Mouse (Mus musculus): ENCODE results near the gene Trim27.

Trim27 gene

DNA sequence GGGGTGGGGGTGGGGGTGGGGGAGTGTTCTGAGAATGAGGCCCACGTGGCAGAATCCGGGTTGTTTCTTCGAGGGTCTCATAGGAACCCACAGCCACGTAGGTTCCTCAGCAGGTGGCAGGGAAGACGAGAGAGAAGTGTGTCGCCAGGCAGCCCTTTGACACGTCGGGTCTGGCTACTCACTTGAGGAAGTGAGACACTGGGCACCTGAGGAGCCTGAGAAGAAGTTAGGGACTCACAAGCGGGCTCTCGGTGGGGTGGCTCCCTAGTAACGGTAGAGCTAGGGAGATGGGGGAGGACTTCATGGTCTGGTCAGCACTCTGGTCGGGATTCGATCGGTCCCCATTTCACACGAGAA lies at the start of gene Trim27:
Gene Trim27 (plus strand): TSS at position 79 of the 357 bp plus-strand sequence.
- no peak for DNase-seq

DNA sequence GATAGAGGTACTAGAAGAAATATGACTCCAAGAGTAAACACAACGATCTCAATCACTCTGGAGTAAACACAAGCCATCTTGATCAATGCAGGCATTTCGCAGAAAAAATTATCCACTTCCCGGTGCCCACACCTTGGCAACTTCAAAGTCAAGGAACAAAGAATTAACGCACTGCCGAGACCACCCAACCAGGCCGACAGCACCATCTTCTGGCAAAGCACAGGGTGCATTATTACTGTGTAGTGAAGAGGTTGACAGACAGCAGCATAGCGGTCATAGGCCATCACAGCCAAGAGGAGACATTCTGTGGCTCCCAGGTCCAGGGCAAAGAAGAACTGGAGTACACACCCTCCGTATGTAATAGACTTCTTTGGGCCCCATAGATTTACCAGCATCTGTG lies 36.8 kb upstream of the Trim27 start:
- DNase-seq, result no peak

DNA sequence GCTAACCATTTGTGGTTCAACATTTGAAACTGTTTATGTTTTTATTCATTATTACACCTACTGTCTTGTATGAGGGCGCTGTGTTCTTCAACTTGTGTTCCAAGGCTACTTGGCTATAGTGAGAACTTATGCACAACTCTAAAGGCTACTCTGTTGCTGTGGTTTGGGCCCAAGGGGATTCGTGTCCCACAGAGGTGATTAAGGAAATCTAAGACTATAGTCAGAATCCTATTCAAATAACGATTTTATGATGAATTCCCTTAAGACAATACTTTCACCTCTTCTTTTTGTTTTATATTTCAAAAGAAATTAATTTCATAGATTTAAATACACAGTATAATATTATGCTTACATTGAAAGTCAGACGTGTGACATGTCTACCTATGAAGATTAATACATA lies 33.5 kb upstream of the Trim27 start, which contains the start of gene Olfr1368:
Gene Olfr1368 (minus strand): TSS at position 101 of the 400 bp plus-strand sequence.
- no peak for DNase-seq

DNA sequence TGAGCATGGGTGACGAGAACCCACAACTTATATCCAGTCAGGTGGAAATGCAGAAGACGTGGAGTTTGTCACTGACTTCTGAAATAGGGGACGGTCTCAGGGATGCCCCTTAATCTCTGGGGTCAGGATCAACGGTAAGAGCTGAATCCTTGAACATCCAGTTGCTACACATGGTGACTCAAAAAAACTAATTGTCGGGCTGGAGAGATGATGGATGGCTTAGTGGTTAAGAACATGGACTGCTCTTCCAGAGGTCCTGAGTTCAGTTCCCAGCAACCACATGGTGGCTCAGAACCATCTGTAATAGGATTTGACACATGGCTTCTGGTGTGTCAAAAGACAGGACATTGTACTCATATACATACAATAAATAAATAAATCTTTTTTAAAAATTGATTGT lies 23.4 kb upstream of the Trim27 start:
- no peak for DNase-seq

DNA sequence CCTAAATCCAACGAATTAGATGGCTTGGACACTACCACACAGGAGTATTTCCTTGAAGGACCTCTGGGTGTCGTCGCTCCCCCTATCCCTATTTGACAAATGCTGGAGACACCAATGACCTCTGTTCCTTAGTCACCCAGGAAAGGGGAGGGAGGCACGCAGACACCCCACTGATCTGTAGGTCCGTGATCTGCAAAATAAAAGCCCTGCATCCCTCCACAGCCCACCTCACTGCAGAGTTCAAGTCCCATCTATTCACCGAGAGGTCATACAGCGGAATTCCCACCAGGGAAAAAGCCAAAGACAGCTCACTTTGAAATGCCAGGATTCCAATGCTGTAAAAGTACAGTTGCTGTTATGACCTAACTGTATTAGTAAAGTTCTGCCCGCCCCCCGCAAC lies 21.2 kb upstream of the Trim27 start:
- no peak for DNase-seq

DNA sequence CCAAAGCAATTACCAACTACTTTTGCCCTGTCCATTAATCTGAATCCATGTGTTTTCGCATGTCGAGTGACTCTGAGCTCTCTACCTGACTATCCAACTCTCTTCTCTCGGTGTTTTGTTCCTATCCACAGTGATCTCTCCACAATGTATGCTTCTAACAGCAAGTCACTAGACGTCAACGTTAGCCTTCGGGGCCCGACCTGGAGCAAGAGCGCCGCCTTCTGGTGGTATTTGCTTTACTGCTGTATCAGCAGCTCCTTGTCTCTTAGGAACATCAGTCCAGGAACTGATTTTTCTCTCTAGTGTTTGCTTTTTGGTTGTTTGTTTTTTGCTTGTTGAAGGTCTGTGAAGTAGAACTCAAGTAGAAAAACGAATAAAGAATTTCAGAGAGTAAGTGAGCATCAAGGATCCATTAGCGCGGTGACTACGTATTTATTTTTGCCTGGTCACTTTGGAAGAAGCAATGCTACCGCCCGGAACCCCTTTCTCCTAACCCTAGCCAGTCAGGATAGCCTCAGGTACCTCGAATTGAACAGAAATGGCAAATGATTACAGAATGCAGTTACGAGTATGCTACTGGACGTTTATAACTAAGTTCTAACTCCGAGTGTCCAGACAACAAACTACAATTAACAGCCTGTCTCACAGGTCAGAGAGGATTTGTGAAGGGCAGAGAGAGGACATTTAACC lies 20.3 kb upstream of the Trim27 start:
- DNase-seq, result peak; percentile 86 to 89

DNA sequence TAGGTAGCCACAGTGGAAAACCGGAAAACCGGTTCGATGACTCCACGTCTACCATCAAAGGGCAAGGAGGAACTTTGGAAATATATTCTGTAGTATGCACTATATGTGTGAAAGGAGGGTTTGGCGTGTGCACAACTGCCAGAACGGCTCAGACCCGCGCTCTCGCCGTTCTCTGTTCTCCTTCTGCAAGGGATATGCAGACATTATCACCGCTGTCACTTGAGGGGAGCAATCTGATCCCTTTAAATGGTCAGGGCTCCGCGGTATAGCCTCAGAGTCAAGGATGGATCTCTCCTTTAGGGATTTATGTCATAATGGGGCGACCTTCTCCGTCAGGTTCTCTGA lies 19.8 kb upstream of the Trim27 start:
- DNase-seq, result no peak

DNA sequence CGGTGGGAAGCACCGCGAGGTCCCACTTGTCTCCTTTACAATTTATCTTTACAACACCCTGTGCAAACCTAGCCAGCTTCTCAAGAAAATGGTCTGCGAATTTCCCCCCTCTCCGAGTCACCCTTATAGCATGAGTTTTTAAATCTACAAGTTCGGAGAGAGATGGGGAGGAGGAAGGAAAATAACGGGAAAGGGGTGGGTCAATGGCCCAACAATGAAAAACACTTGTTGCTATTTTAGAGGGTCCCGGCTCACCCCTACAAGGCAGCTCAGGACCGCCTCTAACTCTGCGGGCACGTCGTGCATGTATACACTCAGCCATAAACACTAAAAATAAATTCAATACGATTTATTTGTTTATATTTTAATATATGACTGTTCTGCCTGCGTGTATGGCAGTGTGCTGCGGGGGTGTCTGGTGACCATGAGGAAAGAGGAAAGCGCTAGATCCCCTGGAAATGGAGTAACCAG lies 19.2 kb upstream of the Trim27 start:
- DNase-seq, result no peak

DNA sequence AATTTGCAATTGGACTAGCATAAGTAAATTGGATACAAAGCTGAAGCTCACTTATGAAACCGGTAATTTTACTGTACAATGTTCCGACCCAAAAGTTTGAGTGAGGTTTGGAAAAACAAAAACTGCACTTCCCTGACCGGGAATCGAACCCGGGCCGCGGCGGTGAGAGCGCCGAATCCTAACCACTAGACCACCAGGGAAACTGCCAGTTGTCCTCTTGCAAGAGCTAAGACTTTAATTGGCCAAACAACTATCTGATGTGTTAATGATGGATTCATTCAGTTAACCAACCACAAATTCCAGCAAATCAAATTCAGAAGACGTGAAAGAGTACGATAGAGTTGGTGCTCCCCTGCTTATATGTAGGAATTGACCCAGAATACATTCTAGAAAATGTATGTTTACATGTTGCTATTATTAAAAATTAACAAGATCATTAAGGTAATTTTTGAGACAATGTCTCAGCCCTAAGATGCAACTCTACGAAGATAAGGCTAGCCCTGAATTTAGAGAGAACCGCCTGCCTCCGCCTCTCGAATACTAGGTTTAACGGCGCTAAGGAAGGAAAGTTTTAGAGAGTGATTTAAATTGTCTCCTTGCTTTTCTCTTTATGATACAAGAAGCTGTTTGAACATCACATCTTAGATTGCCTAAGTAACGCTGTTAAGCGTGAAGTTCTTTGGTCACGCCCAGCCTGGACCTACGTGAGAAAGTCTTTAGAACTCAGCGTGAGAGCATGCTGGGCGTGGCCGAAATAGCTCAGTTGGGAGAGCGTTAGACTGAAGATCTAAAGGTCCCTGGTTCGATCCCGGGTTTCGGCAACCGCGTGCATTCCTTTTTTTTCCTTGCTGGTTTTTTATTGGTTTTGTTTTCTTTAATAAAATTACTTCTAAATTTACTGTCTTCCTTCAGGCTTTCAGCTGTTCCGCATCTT lies 18.3 kb upstream of the Trim27 start:
- peak; percentile 90 to 95 for DNase-seq

DNA sequence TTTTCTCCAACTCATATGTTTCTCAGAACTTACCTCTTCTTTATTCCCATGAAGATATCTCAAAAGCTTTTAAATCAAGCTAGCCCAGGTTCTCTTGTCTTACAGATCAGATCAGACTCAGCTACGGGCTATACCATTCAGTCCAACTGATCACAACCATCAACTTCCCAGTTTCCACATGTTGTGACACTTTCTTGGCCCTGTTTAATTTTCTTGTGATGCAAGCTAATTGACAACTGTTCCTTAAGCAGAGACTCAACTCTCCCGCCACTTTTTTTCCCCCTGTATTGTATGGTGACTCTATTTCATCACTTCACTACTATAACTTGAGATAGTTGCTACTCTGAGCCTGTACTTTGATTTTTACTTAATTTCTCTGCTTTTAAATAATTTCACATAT lies 17.7 kb upstream of the Trim27 start:
- DNase-seq, result no peak

DNA sequence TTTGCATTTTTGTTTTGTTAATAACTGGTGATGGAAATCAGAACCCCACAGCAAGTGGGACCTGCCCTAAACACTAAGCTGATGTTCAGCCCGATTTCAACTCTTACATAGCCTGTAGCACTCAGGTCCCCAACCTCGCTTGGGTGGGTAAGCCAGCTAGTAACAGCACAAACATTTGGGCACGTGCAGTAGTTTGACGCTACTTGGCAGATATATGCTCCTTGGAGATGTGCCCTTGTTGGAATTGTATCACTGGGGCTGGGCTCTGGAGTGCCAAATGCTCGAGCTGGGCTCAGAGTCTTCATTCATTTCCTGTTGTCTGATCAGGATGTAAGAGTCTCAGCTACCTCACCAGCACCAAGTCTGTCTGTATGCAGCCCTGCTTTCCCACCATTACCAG lies 16.7 kb upstream of the Trim27 start:
- DNase-seq, result no peak

DNA sequence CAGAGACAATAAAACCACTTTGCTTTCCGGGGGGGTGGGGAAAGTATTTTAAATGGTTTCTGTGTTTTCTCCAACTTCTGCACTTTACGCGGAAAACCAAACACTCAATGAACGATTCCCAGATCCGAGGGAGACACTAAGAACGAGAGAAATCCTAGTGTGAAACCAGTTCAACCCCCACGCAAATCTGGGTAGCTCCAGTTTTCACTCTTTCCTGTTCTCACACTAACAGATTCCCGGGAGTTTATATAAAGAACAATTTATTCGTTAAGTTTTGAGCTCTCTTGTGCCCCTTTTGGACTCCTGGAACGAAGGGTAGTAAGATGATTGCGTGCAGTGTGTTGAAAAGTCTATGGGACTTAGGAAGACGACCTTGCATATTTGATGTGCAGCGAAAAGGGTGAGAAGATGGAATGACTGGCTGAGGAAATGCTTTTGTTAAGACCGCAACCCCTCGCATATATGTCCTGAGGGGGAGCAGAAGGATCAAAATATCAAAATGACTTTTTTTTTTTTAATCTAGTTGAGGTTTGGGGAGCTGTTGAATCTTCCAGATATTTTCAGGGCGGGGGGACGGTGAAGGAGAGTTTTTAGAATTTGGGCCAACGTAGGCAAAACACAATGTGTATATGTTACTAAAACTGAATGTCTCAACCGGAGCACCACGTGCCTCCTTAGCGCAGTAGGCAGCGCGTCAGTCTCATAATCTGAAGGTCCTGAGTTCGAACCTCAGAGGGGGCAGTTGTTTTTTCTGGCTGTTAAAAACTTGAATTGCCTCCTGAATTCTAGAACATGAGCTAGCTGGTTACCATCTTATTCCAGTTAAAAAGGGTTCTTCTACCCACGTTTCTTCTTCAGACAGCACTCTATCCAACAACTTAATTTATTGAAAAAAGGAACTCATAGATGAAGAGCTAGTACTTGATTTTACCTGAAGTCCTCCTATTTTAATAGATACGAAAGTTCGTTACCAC lies 12.0 kb upstream of the Trim27 start:
- DNase-seq, result peak; percentile 64 to 83

DNA sequence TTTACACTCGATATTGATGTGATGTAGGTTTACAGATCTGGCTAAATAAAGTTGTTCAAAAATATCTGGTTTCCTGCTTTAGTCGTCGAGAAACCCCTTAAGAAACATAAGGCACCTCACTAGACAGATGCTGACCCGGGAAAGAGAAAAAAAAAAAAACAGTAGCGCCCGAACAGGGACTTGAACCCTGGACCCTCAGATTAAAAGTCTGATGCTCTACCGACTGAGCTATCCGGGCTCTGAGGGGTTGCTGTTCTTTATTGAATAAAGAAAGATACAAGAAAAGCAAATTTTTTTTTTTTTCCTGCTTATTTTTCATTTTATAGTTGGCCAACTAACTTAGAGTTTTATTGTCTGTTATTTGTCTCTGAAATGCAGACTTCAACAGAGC lies 11.3 kb upstream of the Trim27 start:
- peak in 1 of 2 experiments; percentile 41 for DNase-seq

DNA sequence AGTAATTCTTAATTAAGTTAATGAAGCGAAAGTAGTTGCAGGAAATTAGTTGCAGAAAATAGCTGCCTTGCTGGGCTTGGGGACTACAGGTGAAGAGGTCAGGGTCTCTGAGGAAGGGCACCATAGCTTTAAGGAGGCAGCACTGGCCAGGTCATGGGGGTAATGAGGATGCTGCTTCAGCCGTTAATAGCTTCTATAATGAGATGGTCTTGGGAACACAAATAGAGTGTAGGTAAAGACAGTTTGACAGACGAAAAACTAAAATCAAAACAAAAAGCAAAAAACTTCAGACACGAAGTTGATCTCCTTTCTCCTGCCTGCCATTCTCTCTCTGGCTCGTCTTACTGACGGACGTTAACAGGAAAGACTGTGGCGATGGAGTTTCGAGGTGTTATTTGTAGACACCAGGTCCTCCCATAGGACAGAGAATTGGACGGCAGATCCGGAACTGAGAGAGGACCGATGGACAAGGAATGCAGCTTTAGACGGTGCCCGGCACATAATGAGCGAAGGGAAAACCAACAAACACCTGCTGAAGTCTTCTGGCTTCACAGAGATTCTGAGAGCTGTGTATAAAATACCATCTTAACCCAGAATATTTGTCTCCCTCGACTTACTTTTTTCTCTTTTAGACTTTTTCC lies 10.8 kb upstream of the Trim27 start:
- peak in 1 of 2 experiments; percentile 29 for DNase-seq

DNA sequence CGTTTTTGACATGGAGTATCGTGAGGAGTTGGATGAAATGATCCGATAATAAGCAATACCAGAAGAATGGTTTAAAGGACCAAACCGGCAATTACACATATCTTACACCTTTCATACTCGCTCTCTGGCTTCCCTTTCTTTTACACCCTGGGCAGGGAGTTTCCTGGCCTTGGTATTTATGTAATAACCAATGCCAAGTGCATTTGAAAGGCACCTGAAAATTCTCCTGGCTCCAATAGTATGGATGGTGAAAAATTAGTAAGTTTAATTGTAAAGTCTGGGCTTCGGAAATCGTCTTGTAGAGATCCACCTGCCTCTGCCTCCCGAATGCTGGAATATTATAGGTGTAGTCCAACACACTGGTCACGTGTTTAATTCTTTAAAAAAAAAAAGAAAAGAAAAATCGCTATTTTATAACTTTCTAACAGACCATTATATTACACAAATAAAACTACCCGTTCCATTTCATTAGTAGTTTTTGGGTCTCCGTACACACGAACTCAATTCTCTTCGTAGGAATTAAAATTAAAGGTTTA lies 10.1 kb upstream of the Trim27 start:
- DNase-seq, result no peak

DNA sequence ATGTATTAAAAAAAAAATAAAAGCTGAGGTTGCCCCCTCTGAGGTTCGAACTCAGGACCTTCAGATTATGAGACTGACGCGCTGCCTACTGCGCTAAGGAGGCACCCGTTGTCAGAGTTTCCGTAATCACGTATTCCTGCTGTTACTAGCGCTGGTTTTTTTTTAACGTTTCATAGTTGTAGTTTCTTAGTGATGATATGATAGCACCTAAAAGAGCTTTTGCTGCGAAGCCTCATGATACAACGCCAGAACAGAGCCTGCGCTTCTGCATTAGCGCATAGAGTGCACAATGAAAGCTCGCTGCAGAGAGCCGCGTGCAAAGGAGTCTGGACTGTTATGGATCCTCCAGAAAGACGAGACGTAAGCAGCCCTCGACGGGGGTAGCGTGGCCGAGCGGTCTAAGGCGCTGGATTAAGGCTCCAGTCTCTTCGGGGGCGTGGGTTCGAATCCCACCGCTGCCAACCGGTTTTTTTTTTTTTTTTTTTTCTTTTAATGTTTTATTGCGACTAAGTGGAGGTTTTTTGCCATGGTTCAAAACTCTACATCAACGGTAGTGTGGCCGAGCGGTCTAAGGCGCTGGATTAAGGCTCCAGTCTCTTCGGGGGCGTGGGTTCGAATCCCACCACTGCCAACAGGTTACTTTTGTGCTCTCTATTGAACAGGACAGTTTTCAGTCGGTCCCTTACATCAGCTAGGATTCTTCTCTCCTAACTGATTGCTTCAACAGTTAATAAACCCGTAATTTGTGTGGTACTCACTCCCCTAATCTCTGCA lies 9.4 kb upstream of the Trim27 start:
- peak; percentile 81 to 85 for DNase-seq

DNA sequence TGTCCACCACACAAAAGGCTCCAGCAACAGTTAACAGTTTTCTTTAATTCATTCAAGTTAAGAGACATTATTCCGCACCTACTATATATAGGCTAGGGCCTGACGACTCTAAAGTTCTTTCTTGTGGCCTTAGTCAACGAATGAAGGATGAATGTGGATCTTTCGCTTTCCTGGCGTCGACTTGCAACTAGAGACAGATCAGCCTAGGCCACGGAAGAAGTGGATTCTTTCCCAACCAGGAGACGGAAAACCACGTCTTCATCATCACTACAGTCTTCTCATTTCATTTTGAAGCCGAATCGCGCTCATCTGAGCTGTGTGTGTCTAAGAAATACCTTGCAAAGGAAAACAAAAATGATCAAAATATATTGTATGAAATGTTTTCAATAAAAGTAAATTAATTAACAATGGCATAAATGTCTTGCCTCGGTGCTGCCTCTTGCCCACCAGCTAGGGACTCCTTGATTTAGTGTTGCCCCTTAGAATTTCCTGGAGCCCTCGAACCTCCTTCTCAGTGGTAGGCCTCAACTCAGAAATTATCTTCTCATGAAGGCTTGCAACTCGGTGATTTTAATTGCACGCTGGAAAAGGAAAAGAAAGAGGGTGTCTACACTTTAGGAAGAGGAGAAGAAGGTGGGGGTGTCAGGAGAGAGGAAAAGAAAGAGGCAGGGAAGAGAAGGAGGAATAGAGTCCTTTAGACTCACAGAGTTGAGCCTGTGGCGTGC lies 8.7 kb upstream of the Trim27 start:
- DNase-seq, result no peak

DNA sequence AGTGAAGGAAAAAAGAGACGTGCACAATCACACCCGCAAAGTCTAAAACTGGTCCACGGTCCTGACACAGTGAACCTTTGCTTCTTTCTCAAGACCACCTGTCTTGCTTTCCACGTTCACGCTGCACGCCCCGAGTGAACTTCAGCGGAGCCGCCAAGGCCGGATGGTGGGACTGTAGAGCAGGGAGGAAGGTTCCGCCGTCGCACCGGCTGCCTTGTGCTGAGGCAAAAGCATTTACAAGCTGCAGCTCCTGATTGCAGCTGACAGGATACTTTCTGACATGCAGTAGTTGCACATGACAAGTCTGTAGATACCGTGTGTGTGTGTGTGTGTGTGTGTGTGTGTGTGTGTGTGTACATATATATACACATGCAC lies 8.1 kb upstream of the Trim27 start:
- DNase-seq, result no peak

DNA sequence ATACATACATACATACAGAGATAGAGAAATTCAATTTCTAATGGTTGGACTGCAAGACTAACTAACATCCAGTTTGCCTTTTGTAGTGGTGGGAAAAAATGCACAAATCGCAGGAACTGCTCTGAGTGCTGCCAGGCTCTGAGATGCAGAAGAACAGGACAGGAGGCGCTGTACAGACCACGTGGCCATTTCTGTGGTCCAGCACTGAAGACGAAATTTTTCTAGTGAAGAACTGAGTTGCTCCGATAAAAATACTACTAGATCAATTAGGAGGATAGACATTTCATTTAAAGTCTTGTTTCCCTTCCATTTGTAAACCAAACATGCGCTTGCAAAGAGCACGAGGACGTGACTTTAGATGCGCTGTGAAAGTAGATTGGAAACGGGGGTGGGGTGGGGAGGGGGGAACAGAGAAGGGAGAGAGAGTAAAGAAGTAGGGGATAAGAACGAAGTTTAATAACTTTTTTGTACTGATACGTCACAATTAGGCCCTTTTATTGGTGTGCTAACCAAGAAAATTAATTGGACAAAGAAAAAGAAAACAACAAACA lies 7.6 kb upstream of the Trim27 start:
- no peak for DNase-seq

Measured in lung, postnatal 4 days (tissue).